Mouse (Mus musculus): ENCODE data around the gene March2. TPM values are rescaled to one million over a fixed set of nuclear protein-coding genes. Genes with fewer than 3 reads are reported as not detected.
A peak's percentile ranks its signal among the peaks of the same experiment; 100 is the strongest.

March2 gene
- total RNA-seq, 2 experiments from 2014 or later: 83.5 to 84.8 TPM

GRCm38 (mm10) chr17:33649781-33650475 is 68.5 kb downstream of the March2 start:
- no peak for DNase-seq (ENCODE audit: low spot score in 2 of 2)
- intact Hi-C loops (cut with DNase I): no loop called here

DNA sequence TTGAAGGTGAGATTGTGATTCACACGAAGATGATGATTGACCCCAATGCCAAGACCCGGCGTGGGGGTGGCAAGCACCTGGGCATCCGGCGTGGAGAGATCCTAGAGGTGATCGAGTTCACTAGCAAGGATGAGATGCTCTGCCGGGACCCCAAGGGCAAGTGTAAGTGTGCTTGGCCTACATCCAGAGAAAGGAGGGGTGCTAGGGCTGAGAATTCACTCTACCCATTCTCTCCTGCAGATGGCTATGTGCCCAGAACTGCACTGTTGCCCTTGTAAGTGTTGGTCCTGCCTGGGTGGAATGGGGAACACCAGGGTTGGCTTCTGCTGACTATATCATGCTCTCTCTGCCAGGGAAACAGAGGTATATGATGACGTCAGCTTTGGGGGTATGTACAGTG is 73.4 kb downstream of the March2 start:
- intact Hi-C loops (cut with DNase I): no loop called here
- DNase-seq (ENCODE audit: low spot score in 2 of 2): no peak

DNA sequence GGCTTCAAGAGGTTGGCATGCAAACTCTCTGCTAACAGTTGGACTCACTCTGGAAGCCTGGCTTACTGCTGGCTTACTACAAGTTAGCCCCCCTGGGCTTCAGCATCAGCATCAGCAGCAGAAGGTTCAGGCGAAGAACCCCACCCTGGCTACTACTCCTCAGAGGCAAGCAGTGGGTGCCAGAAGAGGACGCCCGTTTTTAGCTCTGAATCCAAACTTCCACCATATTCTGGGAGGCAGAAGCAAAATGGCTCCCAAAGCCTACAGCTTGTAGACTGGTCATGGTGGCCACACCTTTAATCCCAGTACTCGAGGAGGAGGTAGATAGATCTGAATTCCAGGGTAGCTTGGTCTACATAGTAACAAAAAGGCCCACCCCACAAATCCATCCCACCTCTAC is 74.4 kb downstream of the March2 start:
- no peak for DNase-seq (ENCODE audit: low spot score in 2 of 2)
- intact Hi-C loops (cut with DNase I): no loop called here

GRCm38 (mm10) chr17:33639743-33640142 is 78.7 kb downstream of the March2 start:
- intact Hi-C loops (cut with DNase I): no loop called here

DNA sequence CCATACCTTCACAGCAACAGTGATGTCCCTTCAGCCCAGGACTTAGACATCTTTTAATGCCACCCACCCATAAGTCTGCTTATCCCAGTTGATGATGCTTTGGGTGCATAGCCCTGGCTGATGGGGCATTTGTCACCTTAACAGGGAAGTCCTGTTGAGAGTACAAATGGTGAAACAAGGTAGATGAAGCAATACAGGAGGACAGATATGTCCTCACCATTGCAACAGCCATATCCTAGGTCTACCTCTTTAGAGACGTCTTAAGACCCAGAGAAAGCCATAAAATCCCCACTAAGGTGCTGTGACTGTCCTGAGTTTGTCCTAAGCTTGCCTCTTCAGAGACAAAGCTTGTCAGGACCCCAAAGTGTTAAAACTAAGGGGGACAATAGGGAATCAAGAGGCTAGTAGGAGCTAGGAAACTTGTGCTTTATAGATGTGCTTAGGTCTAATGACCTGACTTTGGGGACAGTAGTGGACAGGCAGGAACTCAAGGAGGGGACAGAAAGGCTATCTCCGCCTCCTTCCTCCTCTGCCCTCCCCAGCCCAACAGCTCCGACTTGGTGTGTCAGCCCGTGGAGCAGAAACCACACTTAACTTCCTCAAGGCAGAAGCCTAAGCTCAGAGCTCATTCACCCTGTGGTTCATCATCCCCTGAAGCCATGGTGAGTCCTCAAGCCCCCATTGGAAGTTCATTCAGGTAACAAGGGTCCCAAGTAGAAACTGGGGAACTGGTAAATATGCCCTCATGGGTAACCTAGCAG is 80.8 kb downstream of the March2 start, which contains the start of gene Pram1:
Gene Pram1, plus strand, starts transcription at position 541 of the 761 bp plus-strand sequence.
- intact Hi-C loops (cut with DNase I): no loop called here
- DNase-seq (ENCODE audit: low spot score in 2 of 2): no peak

More at GRCm38 (mm10) chr17:33639743-33640142, 78.7 kb downstream of the March2 start:
- no peak for DNase-seq (ENCODE audit: low spot score in 2 of 2)

- intact Hi-C loops (cut with DNase I): no loop called here
- DNase-seq (ENCODE audit: low spot score in 2 of 2): peak; percentile 60 to 75
Measured at GRCm38 (mm10) chr17:33637038-33637437, 81.4 kb downstream of the March2 start.

Other genes with a start within 250 kb of the March2 start
- gene Adamts10, start 194.5 kb downstream of the March2 start, total RNA-seq (2021): 10 to 100 TPM; 31.8 to 35.1 TPM
- 1 to 10 TPM; 1.2 to 1.6 TPM for gene Myo1f, start 163.0 kb downstream of the March2 start, total RNA-seq (2021)
- 10 to 100 TPM; 44.4 to 45.7 TPM for gene Zfp414, start 89.6 kb downstream of the March2 start, total RNA-seq (2021)
- under 1 TPM in 1 of 2 experiments, not detected in 1; 0.55 TPM for gene Pram1, start 80.6 kb downstream of the March2 start, total RNA-seq (2021)
- gene Hnrnpm, start 31.8 kb downstream of the March2 start, total RNA-seq (2021): 100 to 1,000 TPM; 109 to 116 TPM
- gene Rab11b, start 41.9 kb upstream of the March2 start, total RNA-seq (2021): 100 to 1,000 TPM; 302 to 341 TPM
- gene Angptl4, start 63.2 kb upstream of the March2 start, total RNA-seq (2021): 1 to 10 TPM; 5.5 to 6.6 TPM
- gene Kank3, start 91.8 kb upstream of the March2 start, total RNA-seq (2021): 10 to 100 TPM; 36.2 to 41.2 TPM
- 100 to 1,000 TPM; 681 to 713 TPM for gene Rps28, start 105.9 kb upstream of the March2 start, total RNA-seq (2021)
- gene Ndufa7, start 105.9 kb upstream of the March2 start, total RNA-seq (2021): 100 to 1,000 TPM; 229 to 243 TPM
- 10 to 100 TPM; 29.3 to 31.9 TPM for gene Cd320, start 124.4 kb upstream of the March2 start, total RNA-seq (2021)
- not detected for gene Gm7029, start 155.2 kb upstream of the March2 start, total RNA-seq (2021)
- gene Kifc1, start 172.0 kb upstream of the March2 start, total RNA-seq (2021): 1 to 10 TPM; 3.1 to 3.7 TPM
- gene Platr17, start 186.5 kb upstream of the March2 start, total RNA-seq (2021): not detected
- 10 to 100 TPM; 25.4 to 29.3 TPM for gene Daxx, start 190.7 kb upstream of the March2 start, total RNA-seq (2021)
- gene Tapbp, start 197.2 kb upstream of the March2 start, total RNA-seq (2021): 10 to 100 TPM; 23.3 to 35.7 TPM
- gene Zbtb22, start 197.2 kb upstream of the March2 start, total RNA-seq (2021): 10 to 100 TPM; 29.7 to 35.2 TPM
- gene Rgl2, start 210.9 kb upstream of the March2 start, total RNA-seq (2021): 10 to 100 TPM; 65.1 to 68.3 TPM
- gene Pfdn6, start 221.7 kb upstream of the March2 start, total RNA-seq (2021): 10 to 100 TPM; 88.3 to 99.4 TPM
- 10 to 100 TPM; 14.1 to 17.2 TPM for gene Wdr46, start 222.0 kb upstream of the March2 start, total RNA-seq (2021)
- 1 to 10 TPM; 5.6 to 8.1 TPM for gene B3galt4, start 232.8 kb upstream of the March2 start, total RNA-seq (2021)
- gene Vps52, start 237.1 kb upstream of the March2 start, total RNA-seq (2021): 10 to 100 TPM; 80.3 to 83.6 TPM
- gene Rps18, start 237.3 kb upstream of the March2 start, total RNA-seq (2021): 100 to 1,000 TPM; 325 to 332 TPM

Measured in left cerebral cortex, postnatal 14 days (tissue).